Mouse (Mus musculus) C2C12 (cell line): ENCODE measurements around the gene Srgap2.

Source experiments
- CTCF ChIP-seq: IDR thresholded peaks from one replicate; pipeline ENCODE4 v1.5.1; 2011; ENCODE audit not compliant: control insufficient read depth, insufficient read depth, insufficient read length
- MAX ChIP-seq: IDR thresholded peaks from one replicate; pipeline ENCODE4 v1.6.1; 2011; ENCODE audit warnings: mild to moderate bottlenecking, control low read depth
- MYOD1 ChIP-seq: IDR thresholded peaks from one replicate; pipeline ENCODE4 v1.6.1; 2011; ENCODE audit warnings: low read depth; ENCODE audit not compliant: control insufficient read depth, insufficient read length
- MYOG ChIP-seq: IDR thresholded peaks from one replicate; pipeline ENCODE4 v1.6.1; 2011; ENCODE audit not compliant: control insufficient read depth, insufficient read length; ENCODE audit errors: extremely low read depth
- USF1 ChIP-seq: IDR thresholded peaks from one replicate; pipeline ENCODE4 v1.6.1; 2011; ENCODE audit warnings: low read depth, mild to moderate bottlenecking, control low read depth, moderate library complexity

GRCm38 (mm10) chr1:131569721-131570120 is 42.6 kb upstream of the Srgap2 start:
- TF ChIP-seq CTCF (no peak), USF1 (no peak), MAX (no peak), MYOD1 (no peak), MYOG (no peak)
